Comparison of ENCODE assay signal across 23 mouse cellular contexts in genomic region chr4:33459851-33460250, GRCm38 (mm10).
"Had no signal": no experiment of that assay in that cellular context is flagged by ENCODE, and none has a peak within 500 bp of the region (broad histone marks: within the 10 kb centered on the region; RNA-seq: fewer than 3 reads in every experiment).

No protein-coding gene starts in this region.

- H3K9ac ChIP-seq: limb, embryonic 13.5 days; liver, embryonic 14.5 days; liver, postnatal 0 days; lung, embryonic 14.5 days; midbrain, embryonic 12.5 days; midbrain, embryonic 15.5 days; neural tube, embryonic 12.5 days; neural tube, embryonic 15.5 days; stomach, embryonic 15.5 days had no signal

- ATAC-seq: intestine, embryonic 16.5 days; liver, postnatal 0 days; lung, postnatal 0 days; midbrain, embryonic 15.5 days had no signal

- H3K9me3 ChIP-seq: limb, embryonic 10.5 days; limb, embryonic 13.5 days; midbrain, embryonic 12.5 days; midbrain, embryonic 15.5 days; neural tube, embryonic 12.5 days; neural tube, embryonic 15.5 days; stomach, embryonic 15.5 days had no signal

- H3K4me2 ChIP-seq: limb, embryonic 13.5 days; lung, embryonic 14.5 days; midbrain, embryonic 12.5 days; midbrain, embryonic 15.5 days; neural tube, embryonic 12.5 days; neural tube, embryonic 15.5 days; stomach, embryonic 15.5 days had no signal

- H3K27ac ChIP-seq: limb, embryonic 10.5 days; limb, embryonic 13.5 days; liver, embryonic 14.5 days; macrophage; midbrain, embryonic 12.5 days; midbrain, embryonic 15.5 days; neural tube, embryonic 12.5 days; neural tube, embryonic 15.5 days; stomach, embryonic 15.5 days had no signal

- H3K4me1 ChIP-seq: limb, embryonic 10.5 days; limb, embryonic 13.5 days; midbrain, embryonic 12.5 days; midbrain, embryonic 15.5 days; neural tube, embryonic 12.5 days; neural tube, embryonic 15.5 days; stomach, embryonic 15.5 days had no signal

- H3K27me3 ChIP-seq: limb, embryonic 13.5 days; midbrain, embryonic 12.5 days; midbrain, embryonic 15.5 days; neural tube, embryonic 12.5 days; neural tube, embryonic 15.5 days; stomach, embryonic 15.5 days had no signal

- DNase-seq: kidney, adult 18-20 months; kidney, adult 9 months; kidney, postnatal 14 days; kidney, postnatal 4 days; layer of hippocampus, postnatal 36 days; liver, postnatal 0 days; lung, embryonic 14.5 days; retina, postnatal 1 day; spleen, adult 18-20 months; thymus, adult 18-20 months; thymus, postnatal 36 days had no signal

- H3K4me3 ChIP-seq: left cerebral cortex, adult 2 months; limb, embryonic 10.5 days; limb, embryonic 13.5 days; midbrain, embryonic 12.5 days; midbrain, embryonic 15.5 days; neural tube, embryonic 12.5 days; neural tube, embryonic 15.5 days; stomach, embryonic 15.5 days had no signal
